ENCODE assay signal across 8 mouse cellular contexts in genomic region chr9:67633761-67634441, GRCm38 (mm10).
A peak's percentile ranks its signal among the peaks of the same experiment; 100 is the strongest.
DNase-seq lines count a peak whose midpoint lies in the region; ATAC-seq and TF ChIP-seq lines count a peak whose summit lies in the region.

No protein-coding gene starts in this region.

- no peaks in the 10 kb centered on the region for H3K36me3 ChIP-seq in forebrain, embryonic 16.5 days (ENCODE audit: control insufficient read depth, insufficient read depth)

- TF ChIP-seq CTCF in layer of hippocampus, adult 2 months (conservative IDR thresholded peaks at IDR 0.05), result no peak
- TF ChIP-seq CTCF in lung, adult 2 months (IDR thresholded peaks at IDR 0.05; ENCODE audit: insufficient read depth, low read length), result no peak

- TF ChIP-seq POLR2A in lung, adult 2 months (IDR thresholded peaks at IDR 0.05; ENCODE audit: borderline replicate concordance, extremely low read depth, low read depth, low read length), result peak; percentile 16; the same call in 1 of the 2 replicates

- peak; percentile 91 for ATAC-seq in forebrain, embryonic 16.5 days

- H3K9ac ChIP-seq in forebrain, embryonic 16.5 days (replicated peaks; ENCODE audit: low read depth, low read length), result peak overlapping the region; percentile 82

- H3K4me3 ChIP-seq in forebrain, embryonic 16.5 days (replicated peaks; ENCODE audit: low read length), result peak overlapping the region; percentile 91
- H3K4me3 ChIP-seq in layer of hippocampus, adult 2 months, result peak overlapping the region; percentile 85
- peak overlapping the region; percentile 87 for H3K4me3 ChIP-seq in lung, adult 2 months (replicated peaks; ENCODE audit: extremely low read depth, low read depth, low read length)

- peak overlapping the region; percentile 68 for H3K4me2 ChIP-seq in forebrain, embryonic 16.5 days (ENCODE audit: low read length)

- H3K27me3 ChIP-seq in forebrain, embryonic 16.5 days (replicated peaks; ENCODE audit: control insufficient read depth, insufficient read depth, low read length), result no peaks in the 10 kb centered on the region

- DNase-seq in MN1 (ENCODE audit: low spot score), result peak; percentile 77
- DNase-seq in cerebellum, adult 11 months, result peak; percentile 55
- peak; percentile 77 to 80 for DNase-seq in heart, postnatal 14 days
- DNase-seq in layer of hippocampus, adult 2 months (ENCODE audit: low spot score in 2 of 2), result peak; percentile 49 to 78
- DNase-seq in lung, adult 2 months, result peak; percentile 63
- peak; percentile 70 for DNase-seq in retina, adult 2 months (ENCODE audit: low read depth, low spot score)
- DNase-seq in urinary bladder, postnatal 36 days (ENCODE audit: low spot score in 2 of 2), result peak; percentile 56

- H3K4me1 ChIP-seq in forebrain, embryonic 16.5 days (replicated peaks; ENCODE audit: control insufficient read depth, insufficient read depth, low read length), result peaks cover 11% of the 10 kb centered on the region
- peaks cover 5% of the 10 kb centered on the region; the same call in 1 of the 2 replicates for H3K4me1 ChIP-seq in lung, adult 2 months (ENCODE audit: control insufficient read depth, insufficient read depth, low read length)

- under 1% methylated on average over 61 of the region's 61 CpGs for WGBS in forebrain, embryonic 16.5 days
- under 1% methylated on average over 61 of the region's 61 CpGs for WGBS in lung, adult 2 months

- H3K27ac ChIP-seq in forebrain, embryonic 16.5 days (ENCODE audit: low read length), result peak overlapping the region; percentile 88
- H3K27ac ChIP-seq in layer of hippocampus, adult 2 months, result peak overlapping the region; percentile 92

- H3K9me3 ChIP-seq in forebrain, embryonic 16.5 days (ENCODE audit: control insufficient read depth, low read length), result no peaks in the 10 kb centered on the region

- intact Hi-C loops in heart, postnatal 14 days (cut with DNase I), result loop anchor here (2.0 to 10.0 kb wide), 3 partner anchors 207 to 319 kb away; no protein-coding TSS in a partner anchor

Comparison
In these comparisons a context has a peak if more than half of its experiments do, and no peak if none do; other contexts are left out.
1. Peak in every context shown above with its lines: DNase-seq, ATAC-seq, H3K4me3 ChIP-seq and H3K27ac ChIP-seq.